Mouse (Mus musculus) liver, embryonic 14.5 days (tissue): ENCODE results near the gene Prn. TPM values are rescaled to one million over a fixed set of nuclear protein-coding genes. Genes with fewer than 3 reads are reported as not detected.

ENCODE experiments used
- ATAC-seq: fragments of 200-750 bp; cut with Nextera tagmentation; 2 replicates; pipeline ENCODE4 v1.8.0; 2017; ENCODE audit warnings: moderate number of reproducible peaks, mild to moderate bottlenecking, moderate library complexity; ENCODE audit not compliant: insufficient read depth
- DNase-seq, 3 experiments: peaks; one replicate each; pipeline ENCODE4 v3.0.0-alpha.2; 2012 to 2013; ENCODE audit warnings: low read depth in 3 of 3, low spot score in 3 of 3
- H3K27ac ChIP-seq: fragments of 300-500 bp; sonication (generic); 2 replicates; pipeline ENCODE4 v1.5.1; 2014; ENCODE audit warnings: moderate library complexity, mild to moderate bottlenecking, control low read depth, inconsistent platforms
- H3K27me3 ChIP-seq: fragments of 300-500 bp; sonication (generic); 2 replicates; pipeline ENCODE4 v1.6.1; 2014; ENCODE audit warnings: mild to moderate bottlenecking, low read length, moderate library complexity; ENCODE audit not compliant: control insufficient read depth, insufficient read depth
- H3K36me3 ChIP-seq: fragments of 300-500 bp; sonication (generic); replicated peaks from 2 replicates; pipeline ENCODE4 v1.6.1; 2014; ENCODE audit warnings: low read depth; ENCODE audit not compliant: control insufficient read depth, insufficient read depth
- H3K4me1 ChIP-seq, 2 experiments: fragments of 200-500 bp in 1 of 2; fragments of 300-500 bp in 1 of 2; sonication (generic) in 1 of 2; replicated peaks; 2 replicates each; pipeline ENCODE4 v1.6.1; 2012 to 2014; ENCODE audit warnings: antibody characterized with exemption in 1 of 2, inconsistent platforms in 1 of 2, low read length in 1 of 2; ENCODE audit not compliant: control insufficient read depth in 2 of 2, insufficient read depth in 2 of 2
- H3K4me2 ChIP-seq: fragments of 300-500 bp; sonication (generic); 2 replicates; pipeline ENCODE4 v1.6.1; 2014; ENCODE audit warnings: low read depth, mild to moderate bottlenecking, control low read depth, moderate library complexity
- H3K4me3 ChIP-seq, 2 experiments: fragments of 200-500 bp in 1 of 2; fragments of 300-500 bp in 1 of 2; sonication (generic) in 1 of 2; 2 replicates each; pipeline ENCODE4 v1.5.1; 2012 to 2014; ENCODE audit warnings: low read depth in 2 of 2, low read length in 2 of 2, mild to moderate bottlenecking in 2 of 2, control low read depth in 1 of 2, inconsistent platforms in 1 of 2, moderate library complexity in 1 of 2; ENCODE audit not compliant: insufficient read depth in 1 of 2
- H3K9ac ChIP-seq: fragments of 300-500 bp; sonication (generic); replicated peaks from 2 replicates; pipeline ENCODE4 v1.6.1; 2014; ENCODE audit warnings: mild to moderate bottlenecking, control low read depth, moderate library complexity
- H3K9me3 ChIP-seq: fragments of 300-500 bp; sonication (generic); 2 replicates; pipeline ENCODE4 v1.6.1; 2016; ENCODE audit warnings: low read length, mixed read lengths; ENCODE audit not compliant: control insufficient read depth
- CTCF ChIP-seq: IDR thresholded peaks from 2 replicates; pipeline ENCODE4 v1.5.1; 2016; ENCODE audit warnings: antibody characterized with exemption, low read depth, control low read depth
- EP300 ChIP-seq: IDR thresholded peaks from 2 replicates; pipeline ENCODE4 v1.6.1; 2016; ENCODE audit warnings: antibody characterized with exemption, low read depth
- WGBS: fragments of 180-500 bp; shearing (Covaris S2); extraction: QIAGEN DNeasy Blood & Tissue Kit; methylation state at CpG from one replicate; pipeline ENCODE4 v1.1.7; 2014; ENCODE audit not compliant: insufficient replicate concordance; 5-methylcytosine and 5-hydroxymethylcytosine counted together
- polyA plus RNA-seq, 2 experiments: library from polyadenylated mRNA; depleted of rRNA in 1 of 2; stranded (reverse) in 1 of 2; unstranded in 1 of 2; fragments of >200 nt; fragmentation: Nextera tagmentation in 1 of 2; extraction: Ambion mirVana in 1 of 2; gene quantifications; 2 replicates each; pipeline versions ENCODE4 v1.2.1 to v1.2.3; 2012 to 2014

The Prn gene
- polyA plus RNA-seq, 2 experiments: not detected

- Histone ChIP-seq H3K36me3 (no peaks in the 10 kb centered on the region), H3K27ac (no peak overlapping the region), H3K9me3 (no peaks in the 10 kb centered on the region), H3K4me2 (no peak overlapping the region), H3K4me1 (no peaks in the 10 kb centered on the region), H3K9ac (no peak overlapping the region), H3K4me3 (no peak overlapping the region), H3K27me3 (no peaks in the 10 kb centered on the region)
- TF ChIP-seq EP300 (no peak), CTCF (no peak)
- WGBS: 61% methylated on average over 7 of the region's 7 CpGs
- ATAC-seq (no peak), DNase-seq (no peak)
Observed at GRCm38 (mm10) chr2:131996369-131996768, 86.6 kb downstream of the Prn start.

GRCm38 (mm10) chr2:131997356-131997755, 87.6 kb downstream of the Prn start:
- H3K4me2 ChIP-seq: no peak overlapping the region
- 44% methylated on average over 5 of the region's 5 CpGs for WGBS
- TF ChIP-seq CTCF: no peak
- TF ChIP-seq EP300: no peak
- no peaks in the 10 kb centered on the region for H3K4me1 ChIP-seq
- no peaks in the 10 kb centered on the region for H3K27me3 ChIP-seq
- DNase-seq: no peak
- H3K9ac ChIP-seq: no peak overlapping the region
- no peak for ATAC-seq
- H3K4me3 ChIP-seq: no peak overlapping the region
- no peaks in the 10 kb centered on the region for H3K9me3 ChIP-seq
- no peak overlapping the region for H3K27ac ChIP-seq
- no peaks in the 10 kb centered on the region for H3K36me3 ChIP-seq

GRCm38 (mm10) chr2:132001696-132002334, 92.1 kb downstream of the Prn start:
- no peak for DNase-seq
- H3K36me3 ChIP-seq: no peaks in the 10 kb centered on the region
- no peak overlapping the region for H3K4me3 ChIP-seq
- no peak overlapping the region for H3K4me2 ChIP-seq
- ATAC-seq: no peak
- H3K27ac ChIP-seq: no peak overlapping the region
- no peak overlapping the region for H3K9ac ChIP-seq
- no peaks in the 10 kb centered on the region for H3K4me1 ChIP-seq
- WGBS: 73% methylated on average over 13 of the region's 13 CpGs
- no peak for TF ChIP-seq CTCF
- no peak for TF ChIP-seq EP300
- no peaks in the 10 kb centered on the region for H3K27me3 ChIP-seq
- H3K9me3 ChIP-seq: no peaks in the 10 kb centered on the region

DNA sequence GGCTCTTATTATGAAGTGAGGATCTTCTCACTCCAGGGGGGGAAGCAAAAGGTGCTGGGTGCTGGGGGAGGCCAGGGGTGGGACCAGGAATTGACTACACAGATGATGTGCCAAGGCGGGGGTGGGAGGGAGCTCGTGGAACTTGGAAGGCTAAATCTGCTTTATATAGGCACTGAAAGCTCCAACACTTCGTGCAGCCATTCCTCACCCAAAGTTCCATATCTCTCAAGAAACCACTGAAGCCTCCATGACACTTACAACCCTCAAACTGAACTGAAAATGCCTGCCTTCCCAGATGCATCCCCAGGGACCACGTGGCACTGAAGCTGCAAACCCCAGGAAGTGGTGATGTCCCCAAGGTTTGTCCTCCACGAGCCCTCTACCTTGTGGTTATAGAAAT, 94.2 kb downstream of the Prn start:
- 52% methylated on average over 5 of the region's 5 CpGs for WGBS
- no peak overlapping the region for H3K9ac ChIP-seq
- H3K27me3 ChIP-seq: no peaks in the 10 kb centered on the region
- no peak overlapping the region for H3K4me3 ChIP-seq
- H3K9me3 ChIP-seq: no peaks in the 10 kb centered on the region
- no peak overlapping the region for H3K27ac ChIP-seq
- no peak for ATAC-seq
- no peaks in the 10 kb centered on the region for H3K4me1 ChIP-seq
- TF ChIP-seq EP300: no peak
- no peak for TF ChIP-seq CTCF
- no peaks in the 10 kb centered on the region for H3K36me3 ChIP-seq
- H3K4me2 ChIP-seq: no peak overlapping the region
- DNase-seq: no peak

GRCm38 (mm10) chr2:132004495-132005136, 94.9 kb downstream of the Prn start:
- Histone ChIP-seq H3K27ac (no peak overlapping the region), H3K9ac (no peak overlapping the region), H3K4me3 (no peak overlapping the region), H3K9me3 (no peaks in the 10 kb centered on the region), H3K27me3 (no peaks in the 10 kb centered on the region), H3K4me2 (no peak overlapping the region), H3K36me3 (no peaks in the 10 kb centered on the region), H3K4me1 (no peaks in the 10 kb centered on the region)
- 68% methylated on average over 9 of the region's 9 CpGs for WGBS
- DNase-seq (no peak), ATAC-seq (no peak)
- TF ChIP-seq CTCF (no peak), EP300 (no peak)
